8 mouse cellular contexts compared by ENCODE assay signal in genomic region chr13:22050591-22051522, GRCm38 (mm10). TPM values are rescaled to one million over a fixed set of nuclear protein-coding genes. Genes with fewer than 3 reads are reported as not detected.
DNase-seq lines count a peak whose midpoint lies in the region; ATAC-seq lines count a peak whose summit lies in the region.

No protein-coding gene starts in this region.

- peak; percentile 90 to 91 for DNase-seq in adrenal gland, adult 18-20 months (ENCODE audit: low spot score in 2 of 2)
- DNase-seq in embryo, embryonic 11 days: peak; percentile 96
- DNase-seq in gastrocnemius, postnatal 25 days: peak; percentile 81
- peak; percentile 97 for DNase-seq in intestine, embryonic 14.5 days (ENCODE audit: low spot score)
- peak; percentile 85 to 91 for DNase-seq in left cerebral cortex, postnatal 14 days (ENCODE audit: low spot score in 2 of 2)
- DNase-seq in right cerebral cortex, postnatal 14 days: peak; percentile 87
- DNase-seq in urinary bladder, postnatal 25 days (ENCODE audit: low spot score): peak; percentile 90

- H3K9me3 ChIP-seq in intestine, embryonic 14.5 days (ENCODE audit: control insufficient read depth, low read length): no peaks in the 10 kb centered on the region

- under 1% methylated on average over 52 of the region's 52 CpGs for WGBS in intestine, embryonic 14.5 days

- H3K27ac ChIP-seq in intestine, embryonic 14.5 days (ENCODE audit: low read depth): peak overlapping the region; percentile 91

- no peaks in the 10 kb centered on the region for H3K36me3 ChIP-seq in intestine, embryonic 14.5 days (ENCODE audit: control insufficient read depth, insufficient read depth, low read length)

- no peaks in the 10 kb centered on the region for H3K27me3 ChIP-seq in intestine, embryonic 14.5 days (replicated peaks; ENCODE audit: control insufficient read depth, insufficient read depth, low read length)

- intact Hi-C loops in left cerebral cortex, postnatal 14 days (cut with DNase I): no loop called here

- H3K9ac ChIP-seq in intestine, embryonic 14.5 days (ENCODE audit: low read length): peak overlapping the region; percentile 58

- peak; percentile 96 for ATAC-seq in intestine, embryonic 14.5 days (replicated peaks; ENCODE audit: low FRiP score, low TSS enrichment, low read depth)
- peak; percentile 94 for ATAC-seq in megakaryocyte-erythroid progenitor cell, adult 5-6 weeks (replicated peaks; ENCODE audit: low FRiP score, low TSS enrichment, poor library complexity, severe bottlenecking)

- peak overlapping the region; percentile 56 for H3K4me3 ChIP-seq in intestine, embryonic 14.5 days (ENCODE audit: low read depth, low read length)

- peak overlapping the region; percentile 56 for H3K4me2 ChIP-seq in intestine, embryonic 14.5 days (ENCODE audit: low read length)

- no peaks in the 10 kb centered on the region for H3K4me1 ChIP-seq in intestine, embryonic 14.5 days (replicated peaks; ENCODE audit: control insufficient read depth, insufficient read depth, low read length)

RNA-seq across cellular contexts. Expression of gene Hist1h2bj, which starts 7.8 kb away (rescaled TPM):
- 10 to 100 TPM in 1 of 2 experiments, 1 to 10 TPM in 1; 8.0 to 15.6 TPM for total RNA-seq in adrenal gland, adult 18-20 months (2021)
- 10 to 100 TPM in 1 of 2 experiments, 1 to 10 TPM in 1; 5.3 to 14.5 TPM for total RNA-seq in gastrocnemius, postnatal 25 days (2021)
- 10.2 and 14.0 TPM in 2 replicates for polyA plus RNA-seq in intestine, embryonic 14.5 days (2014; fragmentation: Nextera tagmentation; extraction: Ambion mirVana)
- total RNA-seq in left cerebral cortex, postnatal 14 days (2021): 10 to 100 TPM; 15.5 to 16.7 TPM
- 238 and 405 TPM in 2 replicates for total RNA-seq in megakaryocyte-erythroid progenitor cell, adult 5-6 weeks (2014; fragmentation: Nextera tagmentation)
- 313 and 664 TPM in 2 replicates for total RNA-seq in megakaryocyte-erythroid progenitor cell, adult 5-6 weeks (2017)

RNA-seq across cellular contexts. Expression of gene Hist1h2ag, which starts 8.1 kb away (rescaled TPM):
- total RNA-seq in adrenal gland, adult 18-20 months (2021): 10 to 100 TPM; 11.9 to 12.2 TPM
- 10 to 100 TPM in 1 of 2 experiments, 1 to 10 TPM in 1; 3.5 to 16.1 TPM for total RNA-seq in gastrocnemius, postnatal 25 days (2021)
- polyA plus RNA-seq in intestine, embryonic 14.5 days (2014; fragmentation: Nextera tagmentation; extraction: Ambion mirVana): 47.9 and 67.6 TPM in 2 replicates
- 10 to 100 TPM; 17.8 to 20.2 TPM for total RNA-seq in left cerebral cortex, postnatal 14 days (2021)
- total RNA-seq in megakaryocyte-erythroid progenitor cell, adult 5-6 weeks (2014; fragmentation: Nextera tagmentation): 19.5 and 69.6 TPM in 2 replicates
- 882 and 1,306 TPM in 2 replicates for total RNA-seq in megakaryocyte-erythroid progenitor cell, adult 5-6 weeks (2017)

RNA-seq across cellular contexts. Expression of gene Hist1h4i, which starts 9.7 kb away (rescaled TPM):
- total RNA-seq in adrenal gland, adult 18-20 months (2021): 10 to 100 TPM; 40.1 to 68.2 TPM
- total RNA-seq in gastrocnemius, postnatal 25 days (2021): 10 to 100 TPM; 30.9 to 31.7 TPM
- 18.9 and 19.6 TPM in 2 replicates for polyA plus RNA-seq in intestine, embryonic 14.5 days (2014; fragmentation: Nextera tagmentation; extraction: Ambion mirVana)
- 10 to 100 TPM; 50.0 to 57.5 TPM for total RNA-seq in left cerebral cortex, postnatal 14 days (2021)
- total RNA-seq in megakaryocyte-erythroid progenitor cell, adult 5-6 weeks (2014; fragmentation: Nextera tagmentation): 56.5 and 110 TPM in 2 replicates
- total RNA-seq in megakaryocyte-erythroid progenitor cell, adult 5-6 weeks (2017): 136 and 141 TPM in 2 replicates

RNA-seq across cellular contexts. Expression of gene Hist1h2bk, which starts 15.2 kb away (rescaled TPM):
- 10 to 100 TPM; 18.0 to 23.9 TPM for total RNA-seq in adrenal gland, adult 18-20 months (2021)
- total RNA-seq in gastrocnemius, postnatal 25 days (2021): 10 to 100 TPM; 13.9 to 29.0 TPM
- 5.2 and 7.5 TPM in 2 replicates for polyA plus RNA-seq in intestine, embryonic 14.5 days (2014; fragmentation: Nextera tagmentation; extraction: Ambion mirVana)
- total RNA-seq in left cerebral cortex, postnatal 14 days (2021): 10 to 100 TPM; 21.5 to 26.9 TPM
- 142 and 423 TPM in 2 replicates for total RNA-seq in megakaryocyte-erythroid progenitor cell, adult 5-6 weeks (2014; fragmentation: Nextera tagmentation)
- total RNA-seq in megakaryocyte-erythroid progenitor cell, adult 5-6 weeks (2017): 812 and 1,118 TPM in 2 replicates

RNA-seq across cellular contexts. Expression of gene Hist1h2ah, which starts 15.5 kb away (rescaled TPM):
- 10 to 100 TPM in 1 of 2 experiments, not detected in 1; 16.5 TPM for total RNA-seq in adrenal gland, adult 18-20 months (2021)
- total RNA-seq in gastrocnemius, postnatal 25 days (2021): 1 to 10 TPM; 2.9 to 7.7 TPM
- polyA plus RNA-seq in intestine, embryonic 14.5 days (2014; fragmentation: Nextera tagmentation; extraction: Ambion mirVana): 11.8 and 19.7 TPM in 2 replicates
- total RNA-seq in left cerebral cortex, postnatal 14 days (2021): 10 to 100 TPM; 38.2 to 41.7 TPM
- 11.1 TPM in 1 of 2 replicates, not detected in the other for total RNA-seq in megakaryocyte-erythroid progenitor cell, adult 5-6 weeks (2014; fragmentation: Nextera tagmentation)
- total RNA-seq in megakaryocyte-erythroid progenitor cell, adult 5-6 weeks (2017): 482 and 578 TPM in 2 replicates

Comparison
In these comparisons a context has a peak if more than half of its experiments do, and no peak if none do; other contexts are left out.
1. Peak in every context shown above with its lines: DNase-seq, ATAC-seq, H3K4me3 ChIP-seq and H3K27ac ChIP-seq.
2. RNA of gene Hist1h2bj, which starts 7.8 kb away (total RNA-seq): 238 to 664 TPM in megakaryocyte-erythroid progenitor cell, adult 5-6 weeks; 15.5 to 16.7 TPM in left cerebral cortex, postnatal 14 days, 8.0 to 15.6 TPM in adrenal gland, adult 18-20 months and 5.3 to 14.5 TPM in gastrocnemius, postnatal 25 days; every median in the first group is over 10 times any median in the second.